Mouse (Mus musculus) limb, embryonic 14.5 days (tissue): ENCODE results near the gene Atraid. TPM values are rescaled to one million over a fixed set of nuclear protein-coding genes. Genes with fewer than 3 reads are reported as not detected.
"Not testable (repeated sequence)": the region's sequence is repeated elsewhere in the genome, so short reads cannot be mapped to it uniquely, and the experiment has no call there.

Source experiments
- ATAC-seq: fragments of 200-750 bp; cut with Nextera tagmentation; 2 replicates; pipeline ENCODE4 v1.8.0; 2017; ENCODE audit warnings: low read depth, moderate number of reproducible peaks, moderate TSS enrichment; ENCODE audit not compliant: low FRiP score
- DNase-seq: peaks from one replicate; pipeline ENCODE4 v3.0.0-alpha.2; 2015; ENCODE audit warnings: low spot score
- H3K27ac ChIP-seq: fragments of 300-500 bp; sonication (generic); replicated peaks from 2 replicates; pipeline ENCODE4 v1.5.1; 2014; ENCODE audit warnings: low read depth, mild to moderate bottlenecking, low read length, moderate library complexity, mixed read lengths
- H3K27me3 ChIP-seq: fragments of 300-500 bp; sonication (generic); 2 replicates; pipeline ENCODE4 v1.6.1; 2014; ENCODE audit warnings: low read length, mixed read lengths; ENCODE audit not compliant: control insufficient read depth, insufficient read depth
- H3K36me3 ChIP-seq: fragments of 300-500 bp; sonication (generic); 2 replicates; pipeline ENCODE4 v1.6.1; 2014; ENCODE audit warnings: mild to moderate bottlenecking, low read length, moderate library complexity, mixed read lengths; ENCODE audit not compliant: control insufficient read depth, insufficient read depth
- H3K4me1 ChIP-seq: fragments of 300-500 bp; sonication (generic); 2 replicates; pipeline ENCODE4 v1.6.1; 2014; ENCODE audit warnings: antibody characterized with exemption, low read length, mixed read lengths; ENCODE audit not compliant: control insufficient read depth, insufficient read depth
- H3K4me2 ChIP-seq: fragments of 300-500 bp; sonication (generic); replicated peaks from 2 replicates; pipeline ENCODE4 v1.6.1; 2014; ENCODE audit warnings: low read depth, mild to moderate bottlenecking, low read length, moderate library complexity; ENCODE audit not compliant: severe bottlenecking
- H3K4me3 ChIP-seq: fragments of 300-500 bp; sonication (generic); replicated peaks from 2 replicates; pipeline ENCODE4 v1.5.1; 2014; ENCODE audit warnings: low read length
- H3K9ac ChIP-seq: fragments of 300-500 bp; sonication (generic); 2 replicates; pipeline ENCODE4 v1.6.1; 2014; ENCODE audit warnings: mild to moderate bottlenecking, low read depth, low read length, moderate library complexity; ENCODE audit not compliant: severe bottlenecking
- H3K9me3 ChIP-seq: fragments of 300-500 bp; sonication (generic); 2 replicates; pipeline ENCODE4 v1.6.1; 2016; ENCODE audit warnings: low read length; ENCODE audit not compliant: control insufficient read depth
- POLR2A ChIP-seq: fragments of 200-500 bp; IDR thresholded peaks from 2 replicates; pipeline ENCODE4 v1.8.0; 2012; ENCODE audit warnings: inconsistent platforms, mild to moderate bottlenecking, moderate library complexity, borderline replicate concordance; ENCODE audit not compliant: insufficient read depth, insufficient read length; ENCODE audit errors: extremely low read depth
- WGBS: fragments of 180-500 bp; shearing (Covaris S2); extraction: QIAGEN DNeasy Blood & Tissue Kit; methylation state at CpG from one replicate; pipeline ENCODE4 v1.1.7; 2014; 5-methylcytosine and 5-hydroxymethylcytosine counted together
- polyA plus RNA-seq, 2 experiments: library from polyadenylated mRNA; depleted of rRNA in 1 of 2; stranded (reverse) in 1 of 2; unstranded in 1 of 2; fragments of >200 nt; fragmentation: Nextera tagmentation in 1 of 2; extraction: Ambion mirVana in 1 of 2; gene quantifications; 2 replicates each; pipeline versions ENCODE4 v1.2.1 to v1.2.3; 2012 to 2014

The Atraid gene
- polyA plus RNA-seq, 2 experiments, result 134 to 190 TPM

DNA sequence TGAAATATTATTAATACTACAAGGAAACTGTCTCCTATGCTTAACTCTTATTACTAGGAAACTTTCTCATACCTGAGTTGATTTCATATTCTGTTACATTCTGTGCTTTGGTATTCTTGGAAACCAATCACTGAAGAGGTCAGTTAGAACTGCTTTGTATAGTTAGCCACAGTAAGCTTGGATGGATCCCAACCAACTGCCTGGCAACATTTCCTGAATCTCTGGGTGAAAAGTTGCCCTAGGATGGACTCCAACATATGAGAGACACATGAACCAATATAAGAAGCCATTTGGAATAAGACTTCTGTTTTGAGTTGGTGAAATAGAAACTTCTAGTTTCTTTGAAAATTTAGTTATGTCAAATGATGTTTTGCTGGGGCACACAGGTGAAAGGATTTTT is 23.5 kb upstream of the Atraid start:
- no peak overlapping the region for H3K4me2 ChIP-seq
- H3K4me3 ChIP-seq, result no peak overlapping the region
- TF ChIP-seq POLR2A, result no peak
- H3K27me3 ChIP-seq, result no peaks in the 10 kb centered on the region
- H3K9me3 ChIP-seq, result no peaks in the 10 kb centered on the region
- no peaks in the 10 kb centered on the region for H3K36me3 ChIP-seq
- no peak overlapping the region for H3K27ac ChIP-seq
- ATAC-seq, result no peak
- DNase-seq, result no peak
- H3K9ac ChIP-seq, result no peak overlapping the region
- no peaks in the 10 kb centered on the region; the same call in 1 of the 2 replicates for H3K4me1 ChIP-seq

DNA sequence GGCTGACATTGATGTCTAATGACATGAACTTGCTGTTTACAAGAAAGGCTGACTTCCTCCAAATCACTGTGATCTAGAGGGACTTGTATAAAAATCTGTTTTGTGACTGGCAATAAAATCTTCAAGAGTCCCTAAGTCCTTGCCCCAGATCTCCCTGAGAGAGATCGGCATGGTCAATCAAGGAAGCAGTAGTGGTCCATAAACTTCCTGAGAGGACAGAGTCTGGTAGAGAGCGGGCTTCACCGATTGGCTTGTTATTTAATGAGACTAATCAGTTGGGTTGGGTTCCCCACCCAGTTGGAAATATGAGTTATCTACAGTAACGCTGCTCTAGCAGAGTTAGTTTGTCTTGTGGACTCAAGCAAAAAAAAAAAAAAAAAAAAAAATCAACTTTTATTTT is 17.2 kb upstream of the Atraid start:
- Histone ChIP-seq H3K27me3 (no peaks in the 10 kb centered on the region), H3K27ac (no peak overlapping the region), H3K36me3 (no peaks in the 10 kb centered on the region), H3K9ac (no peak overlapping the region), H3K4me2 (no peak overlapping the region), H3K4me1 (no peaks in the 10 kb centered on the region), H3K9me3 (no peaks in the 10 kb centered on the region), H3K4me3 (no peak overlapping the region)
- DNase-seq (no peak), ATAC-seq (no peak)
- TF ChIP-seq POLR2A, result no peak
- 50% methylated on average over 4 of the region's 4 CpGs for WGBS

DNA sequence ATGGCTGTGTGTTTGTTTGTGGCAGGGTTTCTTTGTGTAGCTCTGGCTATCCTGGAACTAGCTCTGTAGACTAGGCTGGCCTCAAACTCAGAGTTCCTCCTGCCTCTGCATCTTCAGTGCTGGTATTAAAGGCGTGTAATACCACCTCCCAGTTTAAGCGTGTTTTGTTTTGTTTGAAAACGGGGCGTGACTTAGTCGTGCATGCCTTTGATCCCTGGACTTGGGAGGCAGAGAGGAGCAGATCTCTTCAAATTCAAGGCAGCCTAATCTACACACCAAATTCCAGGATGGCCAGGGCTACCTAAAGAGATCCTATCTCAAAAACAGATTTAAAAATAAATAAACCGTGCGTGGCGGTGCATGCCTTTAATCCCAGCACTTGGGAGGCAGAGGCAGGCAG is 16.6 kb upstream of the Atraid start:
- 89% methylated on average over 8 of the region's 8 CpGs for WGBS
- Histone ChIP-seq H3K4me3 (no peak overlapping the region), H3K4me1 (no peaks in the 10 kb centered on the region), H3K36me3 (no peaks in the 10 kb centered on the region), H3K27ac (no peak overlapping the region), H3K4me2 (no peak overlapping the region), H3K27me3 (no peaks in the 10 kb centered on the region), H3K9ac (no peak overlapping the region), H3K9me3 (no peaks in the 10 kb centered on the region)
- DNase-seq (no peak), ATAC-seq (no peak)
- TF ChIP-seq POLR2A, result no peak

DNA sequence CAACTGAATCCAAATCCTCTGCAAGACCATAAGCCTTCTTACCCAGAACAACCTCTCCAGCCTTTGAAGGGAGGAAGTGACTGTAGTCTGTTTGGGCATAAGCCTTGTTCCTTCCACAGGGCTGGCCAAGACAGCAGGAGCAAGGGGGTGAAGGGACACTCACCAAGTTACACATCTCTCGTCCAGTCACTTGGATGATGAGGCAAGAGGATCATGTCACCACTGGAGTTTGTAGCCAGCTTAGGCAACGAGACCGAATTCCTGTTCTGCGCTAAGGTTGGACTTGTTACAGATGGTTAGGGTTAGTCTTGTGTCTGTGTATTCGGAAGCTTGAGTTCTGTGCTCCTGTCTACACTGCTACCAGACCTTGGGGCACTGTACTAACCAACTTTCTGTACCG is 13.4 kb upstream of the Atraid start:
- no peak for ATAC-seq
- no peak overlapping the region for H3K9ac ChIP-seq
- no peaks in the 10 kb centered on the region for H3K9me3 ChIP-seq
- no peak overlapping the region for H3K4me2 ChIP-seq
- H3K4me3 ChIP-seq, result no peak overlapping the region
- 85% methylated on average over 6 of the region's 6 CpGs for WGBS
- no peak for TF ChIP-seq POLR2A
- no peaks in the 10 kb centered on the region; the same call in none of the 2 replicates for H3K36me3 ChIP-seq
- no peak overlapping the region for H3K27ac ChIP-seq
- no peaks in the 10 kb centered on the region for H3K27me3 ChIP-seq
- no peaks in the 10 kb centered on the region for H3K4me1 ChIP-seq
- no peak for DNase-seq

DNA sequence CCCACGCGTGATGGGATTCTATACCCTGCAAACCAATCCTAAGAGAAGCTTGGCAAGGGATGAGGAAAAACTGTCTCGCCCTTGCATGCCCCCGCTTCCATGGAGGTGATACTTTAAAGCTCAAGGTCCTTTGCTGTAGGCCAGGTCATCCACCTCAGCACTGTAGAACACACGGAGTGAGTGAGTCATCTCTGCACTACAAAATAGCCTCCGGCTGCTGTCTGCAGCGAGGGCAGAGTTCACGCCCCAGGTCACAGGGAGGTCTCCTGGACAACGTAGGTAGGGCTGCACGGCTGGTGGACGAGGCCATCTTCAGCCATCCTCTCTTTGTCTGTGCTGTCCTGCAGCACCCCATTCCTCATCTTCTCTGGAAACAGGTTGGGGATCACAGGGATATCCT is 11.6 kb upstream of the Atraid start:
- H3K27me3 ChIP-seq, H3K27ac ChIP-seq, H3K9ac ChIP-seq, H3K4me3 ChIP-seq, H3K36me3 ChIP-seq, ATAC-seq, DNase-seq, H3K9me3 ChIP-seq, H3K4me1 ChIP-seq, H3K4me2 ChIP-seq: not testable (repeated sequence)
- 88% methylated on average over 11 of the region's 11 CpGs for WGBS

DNA sequence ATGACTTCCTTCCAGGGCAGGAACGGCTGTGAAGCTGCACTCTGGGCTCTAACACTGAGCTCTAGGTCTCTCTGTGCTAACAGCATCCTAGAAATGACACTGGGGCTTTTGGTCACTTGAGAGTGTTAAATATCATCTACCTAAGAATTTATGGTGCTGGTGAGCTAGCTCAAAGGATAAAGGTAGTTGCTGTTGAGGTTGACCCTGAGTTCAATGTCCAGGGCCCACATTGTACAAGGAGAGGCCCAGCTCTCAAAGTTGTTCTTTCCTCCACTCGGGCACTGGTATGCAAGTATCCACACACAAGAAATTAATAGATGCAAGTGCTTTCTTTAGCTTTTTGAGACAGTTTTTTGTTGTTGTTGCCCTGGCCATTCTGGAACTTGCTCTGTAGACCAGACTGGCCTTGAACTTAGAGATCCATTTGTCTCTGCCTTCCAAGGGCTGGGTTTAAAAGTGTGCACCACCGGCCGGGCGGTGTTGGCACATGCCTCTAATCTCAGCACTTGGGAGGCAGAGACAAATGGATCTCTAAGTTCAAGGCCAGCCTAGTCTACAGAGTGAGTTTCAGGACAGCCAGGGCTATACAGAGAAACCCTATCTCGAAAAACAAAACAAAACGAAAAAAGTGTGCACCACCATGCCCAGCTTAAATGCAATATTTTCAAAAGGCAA is 9.8 kb upstream of the Atraid start:
- ATAC-seq (no peak), DNase-seq (no peak)
- Histone ChIP-seq H3K4me1 (no peaks in the 10 kb centered on the region), H3K9ac (no peak overlapping the region), H3K9me3 (no peaks in the 10 kb centered on the region), H3K27me3 (no peaks in the 10 kb centered on the region), H3K4me2 (no peak overlapping the region), H3K4me3 (no peak overlapping the region), H3K27ac (no peak overlapping the region), H3K36me3 (peaks cover 16% of the 10 kb centered on the region)
- WGBS, result 91% methylated on average over 7 of the region's 7 CpGs
- TF ChIP-seq POLR2A, result no peak
